Comparison of ENCODE assay signal across 8 mouse cellular contexts in genomic region chr4:81563574-81563973, GRCm38 (mm10).
DNase-seq lines count a peak whose midpoint lies in the region; ATAC-seq lines count a peak whose summit lies in the region.

No protein-coding gene starts in this region.

- H3K4me2 ChIP-seq in kidney, embryonic 16.5 days (replicated peaks; ENCODE audit: low read depth, low read length) = peak overlapping the region; percentile 17; the same call in 1 of the 2 replicates

- no peaks in the 10 kb centered on the region for H3K27me3 ChIP-seq in kidney, embryonic 16.5 days (ENCODE audit: insufficient read depth, low read length)

- peak; percentile 43 to 53 for DNase-seq in cerebellum, postnatal 10 days
- DNase-seq in kidney, adult 18-20 months = no peak
- peak; percentile 50 to 75 for DNase-seq in frontal cortex, adult 2 months (ENCODE audit: extremely low spot score in 1 of 2, low spot score in 1 of 2)
- peak; percentile 79 for DNase-seq in lung, postnatal 10 days
- no peak for DNase-seq in urinary bladder, postnatal 36 days (ENCODE audit: low spot score in 2 of 2)
- no peak for DNase-seq in MN1 (ENCODE audit: low spot score)

- WGBS in kidney, embryonic 16.5 days = 18% methylated on average over 10 of the region's 10 CpGs

- no peaks in the 10 kb centered on the region for H3K9me3 ChIP-seq in kidney, embryonic 16.5 days (ENCODE audit: low read length)

- no peak overlapping the region for H3K4me3 ChIP-seq in kidney, embryonic 16.5 days (ENCODE audit: low read length)

- H3K4me1 ChIP-seq in kidney, embryonic 16.5 days (ENCODE audit: insufficient read depth, low read length) = peaks cover 11% of the 10 kb centered on the region; the same call in 1 of the 2 replicates

- no peaks in the 10 kb centered on the region for H3K36me3 ChIP-seq in kidney, embryonic 16.5 days (ENCODE audit: insufficient read depth, low read length)

- ATAC-seq in cerebellum, adult (ENCODE audit: insufficient number of reproducible peaks, low FRiP score, low TSS enrichment) = no peak
- no peak for ATAC-seq in kidney, embryonic 16.5 days (ENCODE audit: low FRiP score, low TSS enrichment)

- H3K9ac ChIP-seq in kidney, embryonic 16.5 days (replicated peaks; ENCODE audit: low read length) = no peak overlapping the region

- H3K27ac ChIP-seq in kidney, embryonic 16.5 days (ENCODE audit: low read length) = no peak overlapping the region

Comparison
In these comparisons a context has a peak if more than half of its experiments do, and no peak if none do; other contexts are left out.
1. DNase-seq: peak in cerebellum, postnatal 10 days (2 of 2), frontal cortex, adult 2 months (2 of 2) and lung, postnatal 10 days (single experiment); none in kidney, adult 18-20 months (single experiment), urinary bladder, postnatal 36 days (0 of 2) and MN1 (single experiment).